Mouse (Mus musculus): Measurements from ENCODE around the gene Lcat.

DNA sequence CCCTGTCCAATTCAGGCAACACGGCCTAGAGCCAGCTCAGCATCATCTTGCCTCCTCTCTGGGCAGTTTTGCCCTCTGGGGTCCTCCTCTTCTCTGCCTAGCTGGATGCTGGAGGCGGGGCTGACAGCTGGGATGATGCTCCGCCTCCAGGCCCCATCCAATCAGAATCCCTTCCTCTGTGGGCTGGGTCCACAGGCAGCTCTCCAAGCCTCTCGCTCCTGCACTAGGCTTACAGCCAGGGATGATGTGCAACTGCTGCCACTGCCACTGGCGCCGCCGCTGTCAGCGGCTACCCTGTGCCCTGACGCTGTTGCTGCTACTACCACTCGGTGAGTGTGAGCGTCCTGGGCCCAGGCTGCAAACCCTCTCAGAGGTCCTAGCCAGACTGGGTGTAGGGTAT lies 49.8 kb downstream of the Lcat start, which contains the start of gene Nrn1l:
- TF ChIP-seq CTCF (IDR thresholded peaks at IDR 0.05) (no peak), POLR2A (IDR thresholded peaks at IDR 0.05; ENCODE audit: insufficient read depth, low read depth, low read length) (no peak), EP300 (IDR thresholded peaks at IDR 0.05; ENCODE audit: insufficient read depth, low read depth, low read length) (no peak)
